Mouse (Mus musculus) liver, adult (tissue): ENCODE results near the gene Spata32.

ENCODE experiments used
- GATA4 ChIP-seq: IDR thresholded peaks from 2 replicates; pipeline ENCODE4 v1.6.1; 2014; ENCODE audit warnings: mild to moderate bottlenecking, low read length; ENCODE audit not compliant: insufficient replicate concordance

Gene Spata32

DNA sequence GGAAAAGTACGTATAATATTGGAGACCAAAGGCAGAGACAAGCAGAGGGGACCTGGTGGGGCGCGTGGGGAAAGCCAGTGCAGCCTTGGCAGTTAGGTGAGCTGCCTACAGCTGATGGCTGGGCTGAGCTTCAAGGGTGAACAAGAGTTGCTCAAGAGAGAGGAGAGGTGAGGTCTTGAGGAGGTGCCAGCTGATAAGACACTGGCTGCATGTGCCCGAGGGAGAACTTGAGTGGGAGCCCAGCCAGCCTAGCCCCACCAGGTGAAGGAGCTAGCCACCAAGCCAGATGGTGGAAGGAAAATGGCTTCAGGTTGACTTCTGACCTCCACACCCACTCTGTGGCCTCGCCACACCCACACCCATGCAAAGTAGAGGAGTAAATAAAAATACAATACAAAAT is 34.1 kb upstream of the Spata32 start:
- TF ChIP-seq GATA4 = no peak

DNA sequence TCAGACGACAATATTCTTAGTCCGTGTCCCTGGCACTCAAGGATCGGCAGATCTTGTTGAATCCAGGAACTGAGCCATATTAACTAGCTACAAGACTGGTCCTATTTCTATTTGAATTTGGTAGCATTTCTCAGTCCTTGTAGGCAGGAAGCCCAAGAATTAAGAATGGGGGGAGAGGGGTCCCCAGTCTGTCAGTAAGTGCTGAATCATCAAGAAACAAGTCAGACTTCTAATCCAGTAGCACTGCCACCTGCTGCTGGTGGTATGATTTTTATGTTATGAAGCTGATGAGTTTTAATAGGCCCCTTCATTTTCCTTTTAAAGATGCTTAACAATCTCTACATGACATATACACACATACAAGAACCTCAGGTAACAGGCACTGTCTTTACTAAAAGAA is 32.1 kb upstream of the Spata32 start:
- TF ChIP-seq GATA4 = no peak

DNA sequence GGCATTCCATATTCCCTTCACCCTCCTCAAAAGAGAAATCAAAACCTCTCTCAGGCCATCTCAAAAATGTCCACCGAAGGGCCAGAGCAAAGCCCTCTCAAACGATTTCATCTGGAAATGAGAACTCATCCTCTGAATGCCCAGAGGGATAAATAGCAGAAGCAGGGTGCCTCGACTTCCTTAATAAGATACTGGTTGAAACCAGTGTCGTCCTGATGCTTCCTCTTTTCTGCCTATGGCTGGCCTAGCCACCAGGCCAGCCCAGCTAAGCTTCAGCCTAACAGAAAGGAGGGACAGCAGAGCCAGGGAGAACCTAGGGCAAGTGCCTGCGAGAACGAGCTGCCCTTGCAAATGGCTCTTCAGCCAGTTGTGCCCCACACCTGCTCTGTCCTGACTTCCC is 31.3 kb upstream of the Spata32 start:
- TF ChIP-seq GATA4 = no peak

DNA sequence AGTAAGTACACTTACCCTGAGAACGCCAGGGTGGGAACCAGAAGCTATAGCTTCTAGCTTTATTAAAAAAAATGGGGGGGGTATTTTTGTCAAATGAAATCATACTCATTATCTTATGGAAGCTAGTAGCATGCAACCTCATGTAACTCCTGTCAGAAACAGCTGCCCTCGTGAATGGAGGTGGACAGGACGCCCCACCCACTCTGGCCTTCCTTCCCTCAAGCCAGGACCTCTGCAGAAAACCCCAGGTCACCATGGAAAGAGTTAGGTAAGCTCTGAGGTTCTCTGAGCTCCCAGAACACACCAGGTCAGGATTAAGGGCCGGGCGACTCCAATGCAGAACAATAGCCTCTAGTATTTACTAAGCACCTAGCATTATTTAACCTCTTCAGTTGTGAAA is 30.6 kb upstream of the Spata32 start:
- no peak for TF ChIP-seq GATA4

DNA sequence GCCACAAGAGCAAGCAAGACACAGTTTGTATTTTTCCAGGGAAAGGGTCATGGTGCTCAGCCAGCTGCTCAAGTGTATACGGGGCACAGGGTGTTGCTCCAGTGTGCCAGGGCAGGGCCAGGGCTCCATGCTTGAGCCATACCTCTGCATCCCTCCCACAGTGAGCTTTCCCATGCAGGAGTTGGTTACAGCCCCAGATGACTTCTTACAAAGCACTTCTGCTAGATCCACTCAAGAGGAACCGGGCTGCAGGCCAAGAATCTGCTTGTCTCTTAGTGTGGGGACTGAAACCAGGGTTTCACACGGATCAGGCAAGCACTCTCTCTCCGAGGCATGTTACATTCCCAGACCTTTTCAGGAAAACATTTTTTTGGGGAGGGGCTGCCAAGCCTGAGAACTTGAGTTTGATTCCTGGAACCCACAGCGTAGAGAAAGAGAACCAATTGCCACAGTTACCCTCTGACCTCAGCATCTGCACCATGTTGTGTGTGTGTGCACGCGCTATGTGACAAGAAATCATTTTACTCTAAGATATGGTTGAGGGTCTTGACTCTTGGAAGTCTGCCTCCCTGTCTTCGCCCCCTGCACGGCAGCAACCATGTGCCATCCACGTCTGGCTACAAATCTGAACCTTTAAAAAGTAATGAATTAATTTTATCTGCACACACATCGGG is 29.4 kb upstream of the Spata32 start:
- no peak for TF ChIP-seq GATA4

DNA sequence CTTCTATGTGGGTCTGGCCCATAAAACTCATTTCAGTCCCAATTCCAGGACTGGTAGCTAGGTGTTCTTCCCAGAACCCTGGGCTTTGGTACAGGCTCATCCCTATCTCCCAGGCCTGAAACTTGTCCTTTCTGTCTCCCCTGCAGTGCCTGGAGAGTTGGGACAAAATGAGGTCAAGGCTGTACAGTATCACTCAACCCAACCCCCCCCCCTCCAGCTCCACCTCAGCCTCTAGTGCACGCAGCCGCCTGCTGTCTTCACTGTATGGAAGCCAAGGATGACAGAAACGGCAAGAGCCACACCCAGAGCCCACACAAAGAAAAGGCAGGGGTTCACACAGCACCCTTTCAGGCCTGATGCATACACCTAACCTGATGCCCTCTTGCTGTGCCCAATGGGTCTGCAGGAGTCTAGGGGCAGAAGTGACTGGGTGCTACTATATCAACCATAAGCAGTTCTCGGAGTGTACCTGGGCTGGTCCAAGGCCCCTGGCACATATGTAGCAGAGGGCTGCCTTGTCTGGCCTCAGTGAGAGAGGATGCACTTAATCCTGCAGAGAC is 28.6 kb upstream of the Spata32 start:
- TF ChIP-seq GATA4 = no peak

DNA sequence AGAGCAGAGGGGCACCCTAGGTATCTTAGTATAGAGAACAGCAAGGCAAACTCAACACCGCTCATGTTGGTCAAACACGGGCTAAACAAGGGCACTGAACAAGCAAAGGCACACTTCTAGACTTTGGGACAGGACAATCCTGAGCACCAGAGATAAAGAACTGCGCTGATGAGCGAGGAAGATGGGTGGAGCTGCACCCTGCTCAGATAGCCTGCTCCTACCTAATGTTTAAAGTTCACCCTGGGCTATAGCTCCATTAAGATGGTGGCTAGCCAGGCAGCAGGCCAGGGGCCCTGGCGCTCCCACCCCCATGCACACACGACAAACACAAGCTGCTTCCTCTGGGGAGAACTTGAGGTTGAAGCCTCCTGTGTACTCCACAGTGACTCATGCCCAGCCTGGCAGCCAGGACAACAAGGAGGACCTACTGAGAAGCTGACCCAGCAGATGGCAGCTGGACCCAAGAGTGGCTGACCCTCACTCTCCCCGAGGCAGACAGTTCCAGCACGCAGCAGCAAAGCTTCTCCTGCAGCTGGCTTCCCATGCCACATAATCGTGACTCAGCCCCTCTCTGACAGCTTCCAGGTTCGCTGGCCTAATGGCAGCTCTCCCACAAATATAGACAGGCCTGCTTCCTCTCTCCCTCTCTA is 28.0 kb upstream of the Spata32 start:
- TF ChIP-seq GATA4 = no peak

DNA sequence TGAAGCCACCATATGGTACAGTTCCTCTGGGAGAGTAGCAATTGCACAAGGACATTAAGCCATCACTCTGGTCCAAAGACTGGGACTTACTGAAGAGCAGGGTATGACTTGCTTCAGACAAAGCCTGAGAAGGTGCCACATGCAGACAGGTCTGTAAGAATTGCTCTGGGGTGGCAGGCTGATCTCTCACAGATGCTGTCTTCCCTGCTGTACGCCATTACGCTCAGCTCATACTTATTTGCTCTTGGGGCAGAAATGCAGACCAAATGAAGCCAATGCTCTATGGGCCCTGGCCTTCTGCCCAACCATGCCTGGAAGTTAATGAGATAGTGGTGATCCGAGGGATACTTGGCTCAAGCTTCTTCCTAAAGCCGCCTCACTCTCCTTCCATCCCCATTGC is 26.6 kb upstream of the Spata32 start:
- no peak for TF ChIP-seq GATA4

DNA sequence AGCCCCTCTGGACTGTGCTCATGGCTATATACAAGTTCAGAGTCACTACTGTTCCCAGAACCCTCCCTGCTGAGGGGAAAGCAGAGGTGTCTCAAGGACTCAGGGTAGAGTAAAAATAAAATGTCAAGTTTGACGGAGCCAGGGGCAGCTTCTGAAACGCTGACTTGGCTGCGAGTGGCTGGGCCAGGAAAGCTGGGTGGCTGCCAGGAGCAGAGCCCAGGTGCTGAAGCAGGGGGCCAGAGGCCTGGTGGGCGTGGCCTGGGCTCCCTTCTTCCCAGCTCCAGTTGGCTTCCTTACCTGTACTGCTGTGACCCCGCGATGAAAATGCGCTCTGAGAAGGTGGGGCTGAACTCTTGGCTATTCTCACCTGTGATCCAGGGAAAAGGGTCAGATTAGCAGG is 22.5 kb upstream of the Spata32 start:
- no peak for TF ChIP-seq GATA4

DNA sequence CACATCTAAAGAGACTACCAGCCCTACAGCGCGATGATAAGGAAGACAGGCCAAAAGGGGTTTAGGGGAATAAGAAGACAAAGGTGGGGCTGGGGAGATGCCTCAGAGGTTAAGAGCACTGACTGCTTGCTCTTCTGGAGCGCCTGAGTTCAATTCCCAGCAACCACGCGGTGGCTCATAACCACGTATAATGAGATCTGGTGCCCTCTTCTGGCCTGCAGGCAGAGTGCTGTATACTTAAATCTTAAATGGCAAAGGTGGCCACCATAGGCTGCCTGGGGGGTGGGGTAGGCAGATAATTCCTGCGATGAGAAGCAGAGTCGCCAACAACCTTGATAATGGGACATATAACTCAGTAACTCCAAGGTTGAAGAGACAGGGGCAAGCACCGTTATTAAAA is 19.5 kb upstream of the Spata32 start:
- TF ChIP-seq GATA4 = no peak

DNA sequence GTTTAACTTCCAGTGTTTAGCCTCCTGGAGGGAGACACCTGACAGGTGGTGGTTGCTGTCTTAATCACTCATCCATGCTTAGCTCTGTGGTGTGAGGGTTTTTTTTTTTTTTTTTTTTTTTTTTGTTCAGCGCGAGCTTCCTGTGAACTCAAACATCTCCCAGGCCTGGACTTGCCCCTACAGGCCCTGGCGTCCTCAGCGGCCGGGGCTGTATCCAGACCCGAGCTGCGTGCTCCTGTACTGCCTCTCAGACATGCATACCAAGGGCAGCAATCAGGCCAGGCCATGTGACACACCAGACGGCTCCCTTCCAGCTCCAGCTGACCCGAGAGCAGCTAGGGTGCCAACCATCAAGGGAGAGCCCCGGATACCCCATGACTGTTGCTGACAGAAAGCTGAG is 18.7 kb upstream of the Spata32 start:
- TF ChIP-seq GATA4 = no peak

DNA sequence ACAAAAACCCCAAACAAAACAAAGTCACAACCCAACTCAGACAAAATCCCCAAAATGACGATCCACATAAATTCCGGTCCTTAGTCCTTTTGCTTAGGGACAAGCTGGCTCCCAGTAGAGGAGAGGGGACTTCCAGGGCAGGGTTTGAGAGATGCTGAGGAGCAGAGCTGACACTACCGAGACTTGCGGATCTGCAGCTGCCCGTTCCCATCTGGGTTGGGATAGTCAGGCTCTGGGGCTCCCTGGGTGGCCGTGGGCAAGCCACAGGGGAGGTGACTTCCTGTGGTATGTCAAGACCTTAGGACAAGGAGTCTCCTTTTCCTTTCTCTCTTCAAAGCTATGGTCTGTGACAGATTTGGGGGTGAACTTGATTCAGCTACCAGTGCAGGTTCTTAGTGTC is 18.2 kb upstream of the Spata32 start:
- TF ChIP-seq GATA4 = no peak

DNA sequence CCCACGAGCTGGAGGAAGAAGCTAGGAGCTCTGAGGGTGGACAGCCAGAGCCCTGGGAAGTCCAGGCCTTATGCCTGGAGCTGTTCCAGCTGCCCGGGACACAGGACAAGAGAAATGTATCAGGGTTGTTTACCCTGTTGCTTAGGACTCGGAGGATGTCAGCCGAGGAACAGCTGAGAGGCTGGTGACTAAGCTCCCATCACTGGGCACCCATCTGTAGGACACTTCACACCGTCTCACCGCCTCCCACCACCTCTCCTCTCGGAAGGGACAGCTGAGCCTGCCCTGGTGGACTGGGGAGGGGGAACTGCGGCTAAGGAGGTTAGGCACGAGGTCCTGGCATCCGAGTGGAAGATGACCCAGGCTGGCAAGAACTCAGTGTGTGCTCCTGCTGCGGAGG is 17.5 kb upstream of the Spata32 start:
- TF ChIP-seq GATA4 = no peak

DNA sequence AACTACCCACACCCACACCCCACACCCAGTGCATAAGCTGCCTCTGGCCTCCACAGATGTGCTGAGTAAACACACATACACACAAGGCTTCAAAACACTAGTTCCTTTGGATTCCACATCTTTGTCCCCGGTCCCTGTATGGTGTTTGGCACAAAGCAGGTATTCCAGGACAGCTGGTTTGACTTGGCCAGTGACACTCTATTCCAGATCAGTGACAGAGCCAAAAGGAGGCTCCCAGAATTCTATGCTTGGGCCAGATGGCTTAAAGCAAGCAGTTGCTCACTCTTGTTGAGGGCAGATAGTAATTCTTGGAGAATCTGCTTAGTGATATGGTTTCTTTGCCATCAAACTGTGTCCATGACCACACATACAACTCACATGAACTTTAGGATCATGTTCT is 16.2 kb upstream of the Spata32 start:
- TF ChIP-seq GATA4 = no peak

DNA sequence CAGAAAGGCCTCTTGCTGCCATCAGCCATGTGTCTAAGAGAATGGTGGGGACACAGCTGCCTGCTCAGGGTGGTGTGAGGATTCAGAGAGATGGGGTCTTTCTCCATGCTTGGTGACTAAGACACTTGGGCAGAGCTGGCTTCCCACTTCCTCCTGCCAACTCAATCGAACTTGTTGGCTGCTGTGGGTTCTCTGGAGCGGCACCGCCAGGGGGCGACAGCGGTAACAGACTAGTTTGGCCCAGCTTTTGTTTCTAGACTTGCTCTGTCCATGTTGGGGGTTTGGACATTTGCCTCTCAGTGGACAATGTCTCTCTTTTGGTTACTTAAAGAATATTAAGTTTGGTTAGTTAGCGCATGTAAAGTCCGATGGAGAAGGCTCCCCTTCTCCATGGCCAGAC is 14.7 kb upstream of the Spata32 start:
- TF ChIP-seq GATA4 = no peak

DNA sequence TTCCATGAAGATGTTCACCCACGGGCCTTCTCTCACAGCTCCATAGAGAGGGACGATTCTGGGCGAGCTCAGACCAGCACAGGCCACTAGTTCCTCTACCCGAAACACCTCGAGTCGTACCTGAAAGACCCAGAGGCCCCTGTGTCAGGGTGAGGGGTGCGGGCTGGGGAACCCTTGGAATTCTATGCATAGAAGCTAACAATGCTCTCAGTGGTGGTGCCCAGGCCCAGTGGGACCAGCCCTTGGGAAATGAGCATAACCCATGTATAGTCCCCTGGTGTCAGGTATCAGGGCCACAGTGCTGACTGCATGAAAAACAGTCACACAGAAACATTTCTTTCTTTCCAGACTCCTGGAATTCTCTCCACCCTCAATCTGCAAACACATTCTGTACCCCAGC is 13.1 kb upstream of the Spata32 start:
- TF ChIP-seq GATA4 = no peak

DNA sequence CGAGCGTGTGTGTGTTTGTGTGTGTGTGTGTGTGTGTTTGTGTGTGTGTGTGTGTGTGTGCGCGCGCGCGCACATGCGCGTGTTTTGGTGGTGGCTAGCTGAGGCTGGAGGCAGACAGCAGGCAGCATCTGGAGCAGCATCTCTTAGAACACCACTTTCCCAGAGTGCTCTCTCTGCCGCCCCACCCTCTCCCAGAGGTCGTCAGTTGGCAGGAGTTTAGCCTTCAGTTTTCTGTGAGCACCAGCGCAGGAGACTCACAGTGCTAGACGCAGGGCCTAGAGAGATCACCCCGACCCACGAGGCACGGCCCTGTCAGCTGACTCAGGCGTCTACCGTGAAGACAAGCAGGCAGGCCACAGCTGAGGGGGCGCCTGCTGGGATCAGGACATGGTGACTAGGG is 12.4 kb upstream of the Spata32 start:
- TF ChIP-seq GATA4 = no peak
